Mouse (Mus musculus) common myeloid progenitor, adult 5-6 weeks (primary cell): Measurements from ENCODE around the gene Iqsec1. TPM values are rescaled to one million over a fixed set of nuclear protein-coding genes. Genes with fewer than 3 reads are reported as not detected.

Experiments used
- ATAC-seq: replicated peaks from 2 replicates; pipeline ENCODE4 v1.8.0; 2016; ENCODE audit warnings: low read depth, mild to moderate bottlenecking, moderate TSS enrichment, inconsistent platforms; ENCODE audit not compliant: poor library complexity, severe bottlenecking
- total RNA-seq: library from RNA; stranded (forward); fragments of 200-1000, 187-1606 nt; gene quantifications from 2 replicates; pipeline ENCODE4 v1.2.3, GENCODE M21; 2017

The Iqsec1 gene
- total RNA-seq, 1 experiment from 2014 or later = 13.9 TPM

- peak; percentile 74 for ATAC-seq
Measured at GRCm38 (mm10) chr6:90740348-90741055, 248.0 kb downstream of the Iqsec1 start.

- ATAC-seq = peak; percentile 83
Measured at GRCm38 (mm10) chr6:90737376-90737775, 251.1 kb downstream of the Iqsec1 start.

GRCm38 (mm10) chr6:90736691-90737245, 251.7 kb downstream of the Iqsec1 start:
- no peak for ATAC-seq

- no peak for ATAC-seq
Measured at GRCm38 (mm10) chr6:90736074-90736672, 252.3 kb downstream of the Iqsec1 start.

- ATAC-seq = no peak
Measured at GRCm38 (mm10) chr6:90735396-90736036, 253.0 kb downstream of the Iqsec1 start.

- no peak for ATAC-seq
Measured at GRCm38 (mm10) chr6:90734806-90735205, 253.7 kb downstream of the Iqsec1 start.

- 0 out of 2 replicates have a peak, but pooled peaks have one; percentile 3 for ATAC-seq
Measured at GRCm38 (mm10) chr6:90731327-90731726, 257.2 kb downstream of the Iqsec1 start.

GRCm38 (mm10) chr6:90729829-90730228, 258.7 kb downstream of the Iqsec1 start:
- ATAC-seq = no peak

- peak; percentile 95 for ATAC-seq
Measured at GRCm38 (mm10) chr6:90728491-90728931, 260.0 kb downstream of the Iqsec1 start.

GRCm38 (mm10) chr6:90727826-90728225, 260.7 kb downstream of the Iqsec1 start:
- no peak for ATAC-seq

GRCm38 (mm10) chr6:90726711-90727122, 261.8 kb downstream of the Iqsec1 start:
- no peak for ATAC-seq

- ATAC-seq = no peak
Measured at GRCm38 (mm10) chr6:90725526-90725925, 263.0 kb downstream of the Iqsec1 start.

- no peak for ATAC-seq
Measured at GRCm38 (mm10) chr6:90722993-90723392, 265.5 kb downstream of the Iqsec1 start.

GRCm38 (mm10) chr6:90720996-90721746, 267.3 kb downstream of the Iqsec1 start:
- ATAC-seq = peak; percentile 68

- no peak for ATAC-seq
Measured at GRCm38 (mm10) chr6:90720201-90720600, 268.3 kb downstream of the Iqsec1 start.

GRCm38 (mm10) chr6:90719402-90719801, 269.1 kb downstream of the Iqsec1 start:
- no peak for ATAC-seq

GRCm38 (mm10) chr6:90718477-90718876, 270.0 kb downstream of the Iqsec1 start:
- ATAC-seq = no peak

- ATAC-seq = no peak
Measured at GRCm38 (mm10) chr6:90717711-90718110, 270.8 kb downstream of the Iqsec1 start.

- no peak for ATAC-seq
Measured at GRCm38 (mm10) chr6:90716853-90717252, 271.6 kb downstream of the Iqsec1 start.

- ATAC-seq = peak; percentile 43
Measured at GRCm38 (mm10) chr6:90716066-90716704, 272.3 kb downstream of the Iqsec1 start.
